Mouse (Mus musculus) left cerebral cortex, adult 18-20 months (tissue): ENCODE measurements around the gene Sec31a. TPM values are rescaled to one million over a fixed set of nuclear protein-coding genes. Genes with fewer than 3 reads are reported as not detected.

Experiments
- DNase-seq, 2 experiments: peaks; one replicate each; pipeline ENCODE4 v3.0.0; 2021 to 2022; ENCODE audit warnings: low spot score in 2 of 2, mixed read lengths in 1 of 2
- total RNA-seq, 2 experiments: library from RNA; stranded (reverse); gene quantifications; 2 replicates each; pipeline ENCODE4 v1.2.3; 2021

The Sec31a gene
- total RNA-seq, 2 experiments from 2014 or later, result 113 to 116 TPM

GRCm38 (mm10) chr5:100410281-100410680 is 5.8 kb downstream of the Sec31a start:
- no peak for DNase-seq

- DNase-seq, result no peak
Observed at GRCm38 (mm10) chr5:100408485-100408884, 7.5 kb downstream of the Sec31a start.

- DNase-seq, result no peak
Observed at GRCm38 (mm10) chr5:100396753-100397152, 19.3 kb downstream of the Sec31a start.

- DNase-seq, result no peak
Observed at GRCm38 (mm10) chr5:100393681-100394080, 22.4 kb downstream of the Sec31a start.

- no peak for DNase-seq
Observed at GRCm38 (mm10) chr5:100392436-100392955, 23.5 kb downstream of the Sec31a start.

- no peak for DNase-seq
Observed at GRCm38 (mm10) chr5:100383782-100384510, 32.1 kb downstream of the Sec31a start.

- peak; percentile 63 to 70 for DNase-seq
Observed at GRCm38 (mm10) chr5:100381094-100381493, 34.9 kb downstream of the Sec31a start.

- no peak for DNase-seq
Observed at GRCm38 (mm10) chr5:100380277-100380676, 35.8 kb downstream of the Sec31a start.

GRCm38 (mm10) chr5:100378981-100379380 is 37.1 kb downstream of the Sec31a start:
- no peak for DNase-seq

- DNase-seq, result no peak
Observed at GRCm38 (mm10) chr5:100378211-100378610, 37.8 kb downstream of the Sec31a start.

GRCm38 (mm10) chr5:100377376-100377775 is 38.7 kb downstream of the Sec31a start:
- no peak for DNase-seq

GRCm38 (mm10) chr5:100374703-100375102 is 41.3 kb downstream of the Sec31a start:
- DNase-seq, result no peak

GRCm38 (mm10) chr5:100373952-100374351 is 42.1 kb downstream of the Sec31a start:
- peak; percentile 34 to 39 for DNase-seq

- DNase-seq, result no peak
Observed at GRCm38 (mm10) chr5:100370919-100371318, 45.1 kb downstream of the Sec31a start.

- DNase-seq, result peak in 1 of 2 experiments; percentile 24
Observed at GRCm38 (mm10) chr5:100369825-100370459, 46.1 kb downstream of the Sec31a start.

GRCm38 (mm10) chr5:100369093-100369492 is 46.9 kb downstream of the Sec31a start:
- no peak for DNase-seq

GRCm38 (mm10) chr5:100368527-100368926 is 47.5 kb downstream of the Sec31a start:
- no peak for DNase-seq

GRCm38 (mm10) chr5:100367051-100367450 is 49.0 kb downstream of the Sec31a start:
- no peak for DNase-seq

- DNase-seq, result no peak
Observed at GRCm38 (mm10) chr5:100360296-100360695, 55.7 kb downstream of the Sec31a start.

GRCm38 (mm10) chr5:100358334-100358733 is 57.7 kb downstream of the Sec31a start:
- no peak for DNase-seq

- no peak for DNase-seq
Observed at GRCm38 (mm10) chr5:100354644-100355043, 61.4 kb downstream of the Sec31a start.
